Mouse (Mus musculus): Measurements from ENCODE around the gene Traf4. TPM values are rescaled to one million over a fixed set of nuclear protein-coding genes. Genes with fewer than 3 reads are reported as not detected.

Gene Traf4
- polyA plus RNA-seq, 1 experiment from 2014 or later: 28.0 TPM

GRCm38 (mm10) chr11:78181830-78182357, 16.5 kb upstream of the Traf4 start:
- 28% methylated on average over 2 of the region's 2 CpGs for WGBS (ENCODE audit: insufficient replicate concordance)
- Histone ChIP-seq H3K4me3 (replicated peaks) (peak overlapping the region; percentile 94), H3K9me3 (replicated peaks) (no peaks in the 10 kb centered on the region), H3K9ac (peak overlapping the region; percentile 99), H3K4me2 (peak overlapping the region; percentile 81), H3K36me3 (peaks cover 38% of the 10 kb centered on the region), H3K27ac (peak overlapping the region; percentile 100), H3K4me1 (replicated peaks) (peaks cover 47% of the 10 kb centered on the region), H3K27me3 (peaks cover 12% of the 10 kb centered on the region)
- DNase-seq (no peak), ATAC-seq (ENCODE audit: low read depth) (no peak)

GRCm38 (mm10) chr11:78180081-78180761, 14.8 kb upstream of the Traf4 start:
- H3K36me3 ChIP-seq: peaks cover 38% of the 10 kb centered on the region
- ATAC-seq (ENCODE audit: low read depth) (no peak), DNase-seq (no peak)
- no peaks in the 10 kb centered on the region for H3K27me3 ChIP-seq
- no peaks in the 10 kb centered on the region for H3K9me3 ChIP-seq (replicated peaks)
- H3K27ac ChIP-seq: peak overlapping the region; percentile 100
- 28% methylated on average over 6 of the region's 6 CpGs for WGBS (ENCODE audit: insufficient replicate concordance)
- H3K4me2 ChIP-seq: peak overlapping the region; percentile 81
- H3K4me3 ChIP-seq (replicated peaks): peak overlapping the region; percentile 94
- peak overlapping the region; percentile 99 for H3K9ac ChIP-seq
- peaks cover 56% of the 10 kb centered on the region for H3K4me1 ChIP-seq (replicated peaks)

- WGBS (ENCODE audit: insufficient replicate concordance): 10% methylated on average over 8 of the region's 8 CpGs
- Histone ChIP-seq H3K9me3 (replicated peaks) (no peaks in the 10 kb centered on the region), H3K9ac (peak overlapping the region; percentile 99), H3K4me1 (replicated peaks) (peaks cover 63% of the 10 kb centered on the region), H3K36me3 (peaks cover 38% of the 10 kb centered on the region), H3K27me3 (no peaks in the 10 kb centered on the region), H3K4me3 (replicated peaks) (peak overlapping the region; percentile 94), H3K27ac (peak overlapping the region; percentile 100), H3K4me2 (peak overlapping the region; percentile 81)
- ATAC-seq (ENCODE audit: low read depth) (no peak), DNase-seq (no peak)
Observed at GRCm38 (mm10) chr11:78179438-78179999, 14.1 kb upstream of the Traf4 start.

- under 1% methylated on average over 29 of the region's 29 CpGs for WGBS (ENCODE audit: insufficient replicate concordance)
Observed at GRCm38 (mm10) chr11:78178859-78179437, 13.6 kb upstream of the Traf4 start.

GRCm38 (mm10) chr11:78177903-78178858, 12.8 kb upstream of the Traf4 start:
- peak overlapping the region; percentile 99 for H3K9ac ChIP-seq
- no peaks in the 10 kb centered on the region for H3K27me3 ChIP-seq
- under 1% methylated on average over 81 of the region's 84 CpGs for WGBS (ENCODE audit: insufficient replicate concordance)
- ATAC-seq (ENCODE audit: low read depth): peak; percentile 79
- H3K27ac ChIP-seq: peak overlapping the region; percentile 100
- peaks cover 38% of the 10 kb centered on the region for H3K36me3 ChIP-seq
- peaks cover 63% of the 10 kb centered on the region for H3K4me1 ChIP-seq (replicated peaks)
- peak overlapping the region; percentile 94 for H3K4me3 ChIP-seq (replicated peaks)
- H3K4me2 ChIP-seq: peak overlapping the region; percentile 81
- peak; percentile 90 for DNase-seq
- H3K9me3 ChIP-seq (replicated peaks): no peaks in the 10 kb centered on the region

More at GRCm38 (mm10) chr11:78178859-78179437, 13.6 kb upstream of the Traf4 start:
- Histone ChIP-seq H3K27me3 (no peaks in the 10 kb centered on the region), H3K4me2 (peak overlapping the region; percentile 81), H3K27ac (peak overlapping the region; percentile 100), H3K4me1 (replicated peaks) (peaks cover 63% of the 10 kb centered on the region), H3K4me3 (replicated peaks) (peak overlapping the region; percentile 94), H3K9ac (peak overlapping the region; percentile 99), H3K36me3 (peaks cover 38% of the 10 kb centered on the region), H3K9me3 (replicated peaks) (no peaks in the 10 kb centered on the region)
- peak; percentile 4 for ATAC-seq (ENCODE audit: low read depth)
- no peak for DNase-seq

GRCm38 (mm10) chr11:78177437-78177836, 12.0 kb upstream of the Traf4 start:
- Histone ChIP-seq H3K4me2 (peak overlapping the region; percentile 81), H3K36me3 (peaks cover 36% of the 10 kb centered on the region), H3K4me1 (replicated peaks) (peaks cover 69% of the 10 kb centered on the region), H3K27me3 (no peaks in the 10 kb centered on the region), H3K27ac (peak overlapping the region; percentile 100), H3K9me3 (replicated peaks) (no peaks in the 10 kb centered on the region), H3K9ac (peak overlapping the region; percentile 99), H3K4me3 (replicated peaks) (peak overlapping the region; percentile 94)
- ATAC-seq (ENCODE audit: low read depth) (peak; percentile 20), DNase-seq (peak; percentile 71)
- 0% methylated on average over 10 of the region's 10 CpGs for WGBS (ENCODE audit: insufficient replicate concordance)

GRCm38 (mm10) chr11:78176905-78177331, 11.5 kb upstream of the Traf4 start:
- Histone ChIP-seq H3K4me3 (replicated peaks) (peak overlapping the region; percentile 94), H3K36me3 (peaks cover 34% of the 10 kb centered on the region), H3K4me2 (peak overlapping the region; percentile 81), H3K9ac (peak overlapping the region; percentile 99), H3K27me3 (no peaks in the 10 kb centered on the region), H3K27ac (peak overlapping the region; percentile 100), H3K4me1 (replicated peaks) (peaks cover 69% of the 10 kb centered on the region), H3K9me3 (replicated peaks) (no peaks in the 10 kb centered on the region)
- no peak for DNase-seq
- WGBS (ENCODE audit: insufficient replicate concordance): under 1% methylated on average over 23 of the region's 23 CpGs
- ATAC-seq (ENCODE audit: low read depth): no peak

GRCm38 (mm10) chr11:78176402-78176862, 11.0 kb upstream of the Traf4 start, which contains the start of the genes Nek8 and Tlcd1:
Gene Nek8 (minus strand): TSS chr11:78176675.
Gene Tlcd1 (plus strand): TSS chr11:78176711.
- Histone ChIP-seq H3K9me3 (replicated peaks) (no peaks in the 10 kb centered on the region), H3K9ac (peak within 1 kb of the TSS; percentile 99), H3K4me1 (replicated peaks) (peaks cover 68% of the 10 kb centered on the region), H3K27me3 (no peaks in the 10 kb centered on the region), H3K4me3 (replicated peaks) (peak within 1 kb of the TSS; percentile 94), H3K36me3 (peaks cover 31% of the 10 kb centered on the region), H3K27ac (peak within 1 kb of the TSS; percentile 100), H3K4me2 (peak within 1 kb of the TSS; percentile 81)
- under 1% methylated on average over 32 of the region's 32 CpGs for WGBS (ENCODE audit: insufficient replicate concordance)
- DNase-seq: peak; percentile 97
- peak; percentile 26 for ATAC-seq (ENCODE audit: low read depth)

- 5% methylated on average over 10 of the region's 10 CpGs for WGBS (ENCODE audit: insufficient replicate concordance)
- DNase-seq: no peak
Observed at GRCm38 (mm10) chr11:78175771-78176401, 10.5 kb upstream of the Traf4 start.

GRCm38 (mm10) chr11:78174506-78174905, 9.1 kb upstream of the Traf4 start:
- no peak overlapping the region for H3K4me3 ChIP-seq (replicated peaks)
- DNase-seq (no peak), ATAC-seq (ENCODE audit: low read depth) (no peak)
- peak overlapping the region; percentile 82 for H3K27ac ChIP-seq
- 80% methylated on average over 3 of the region's 3 CpGs for WGBS (ENCODE audit: insufficient replicate concordance)
- H3K27me3 ChIP-seq: no peaks in the 10 kb centered on the region
- H3K36me3 ChIP-seq: peaks cover 20% of the 10 kb centered on the region
- H3K4me2 ChIP-seq: no peak overlapping the region
- no peaks in the 10 kb centered on the region for H3K9me3 ChIP-seq (replicated peaks)
- peaks cover 66% of the 10 kb centered on the region for H3K4me1 ChIP-seq (replicated peaks)
- peak overlapping the region; percentile 37 for H3K9ac ChIP-seq

More at GRCm38 (mm10) chr11:78175771-78176401, 10.5 kb upstream of the Traf4 start:
- Histone ChIP-seq H3K4me2 (peak overlapping the region; percentile 81), H3K4me3 (replicated peaks) (peak overlapping the region; percentile 94), H3K9me3 (replicated peaks) (no peaks in the 10 kb centered on the region), H3K9ac (peak overlapping the region; percentile 99), H3K36me3 (peaks cover 29% of the 10 kb centered on the region), H3K4me1 (replicated peaks) (peaks cover 66% of the 10 kb centered on the region), H3K27me3 (no peaks in the 10 kb centered on the region), H3K27ac (peak overlapping the region; percentile 100)
- peak; percentile 40 for ATAC-seq (ENCODE audit: low read depth)

Measured in liver, embryonic 13.5 days (tissue).